Mouse (Mus musculus) liver, postnatal 0 days (tissue): Measurements from ENCODE around the gene Prdx5.

ENCODE experiments used
- CTCF ChIP-seq: sonication (generic); IDR thresholded peaks from 2 replicates; pipeline ENCODE4 v1.5.1; 2016; ENCODE audit warnings: antibody characterized with exemption, low read depth
- EP300 ChIP-seq: IDR thresholded peaks from 2 replicates; pipeline ENCODE4 v1.6.1; 2016; ENCODE audit warnings: antibody characterized with exemption, low read depth, mild to moderate bottlenecking

DNA sequence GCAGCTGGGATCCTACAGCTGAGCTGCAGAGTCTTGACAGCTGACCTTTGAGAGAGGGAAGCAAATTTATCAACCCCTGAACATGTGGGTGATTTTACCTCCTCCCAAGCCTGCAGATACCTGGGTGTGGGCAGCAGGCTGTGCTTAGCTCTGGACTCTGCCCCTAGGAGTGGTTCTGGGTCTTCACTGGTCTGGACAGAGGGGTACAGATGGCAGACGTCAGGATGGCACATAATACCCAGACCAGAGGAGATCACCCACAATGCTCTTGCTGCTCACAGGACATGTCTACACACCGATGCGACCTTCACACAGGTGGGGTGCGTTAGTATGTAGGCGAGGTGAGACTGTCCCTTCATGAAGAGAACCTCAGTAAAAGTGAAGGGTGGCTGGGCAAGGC lies 39.6 kb upstream of the Prdx5 start:
- no peak for TF ChIP-seq CTCF
- TF ChIP-seq EP300, result no peak
